Mouse (Mus musculus) adrenal gland, adult 18-20 months (tissue): ENCODE measurements around the gene Gm38394. TPM values are rescaled to one million over a fixed set of nuclear protein-coding genes. Genes with fewer than 3 reads are reported as not detected.

Experiments
- DNase-seq, 2 experiments: peaks; one replicate each; pipeline ENCODE4 v3.0.0; 2021 to 2022; ENCODE audit warnings: low spot score in 2 of 2
- total RNA-seq, 2 experiments: library from RNA; stranded (reverse); gene quantifications; 1 replicate in 1 of 2; 2 replicates in 1 of 2; pipeline ENCODE4 v1.2.3; 2021

The Gm38394 gene
- total RNA-seq, 2 experiments from 2014 or later, result 24.4 to 26.2 TPM

GRCm38 (mm10) chr1:133596298-133597007 lies 64.7 kb downstream of the Gm38394 start:
- no peak for DNase-seq

- no peak for DNase-seq
Measured at GRCm38 (mm10) chr1:133585995-133586537, 75.1 kb downstream of the Gm38394 start.

GRCm38 (mm10) chr1:133571293-133571692 lies 89.8 kb downstream of the Gm38394 start:
- DNase-seq, result no peak

Other genes with a start within 250 kb of the Gm38394 start
- gene Sox13, start 236.9 kb downstream of the Gm38394 start, total RNA-seq, result 10 to 100 TPM; 14.0 to 18.5 TPM
- gene Snrpe, start 51.0 kb downstream of the Gm38394 start, total RNA-seq, result 100 to 1,000 TPM in 1 of 2 experiments, 10 to 100 TPM in 1; 91.3 to 108 TPM
- 10 to 100 TPM in 1 of 2 experiments, 1 to 10 TPM in 1; 8.4 to 11.0 TPM for gene Zbed6, start 433 bp downstream of the Gm38394 start, total RNA-seq
- gene Lax1, start 28.8 kb upstream of the Gm38394 start, total RNA-seq, result under 1 TPM; 0.32 to 0.33 TPM
- gene Atp2b4, start 139.7 kb upstream of the Gm38394 start, total RNA-seq, result 10 to 100 TPM; 25.1 to 41.5 TPM
- 1 to 10 TPM; 1.0 to 1.4 TPM for gene Optc, start 246.7 kb upstream of the Gm38394 start, total RNA-seq